Mouse (Mus musculus) limb, embryonic 15.5 days (tissue): ENCODE data around the gene Nrbf2. TPM values are rescaled to one million over a fixed set of nuclear protein-coding genes. Genes with fewer than 3 reads are reported as not detected.

Experiments used
- polyA plus RNA-seq: library from polyadenylated mRNA; unstranded; fragments of >200 nt; fragmentation: Nextera tagmentation; extraction: Ambion mirVana; gene quantifications from 2 replicates; pipeline ENCODE4 v1.2.1, GENCODE M21; 2015

The Nrbf2 gene
- polyA plus RNA-seq, 1 experiment from 2014 or later, result 37.9 TPM

Other genes starting within 250 kb of the Nrbf2 start
- gene Jmjd1c, start 189.2 kb downstream of the Nrbf2 start, polyA plus RNA-seq, result 41.8 and 46.5 TPM in 2 replicates
- gene Reep3, start 188.4 kb downstream of the Nrbf2 start, polyA plus RNA-seq, result 54.9 and 55.0 TPM in 2 replicates